Mouse (Mus musculus): ENCODE data around the gene Ifit1.

GRCm38 (mm10) chr19:34698432-34698831 lies 57.8 kb downstream of the Ifit1 start:
- TF ChIP-seq CTCF (conservative IDR thresholded peaks at IDR 0.05; ENCODE audit: low read length) (no peak), POU5F1 (IDR thresholded peaks at IDR 0.05; ENCODE audit: borderline replicate concordance, low read length) (no peak), NANOG (IDR thresholded peaks at IDR 0.05; ENCODE audit: borderline replicate concordance, low read length) (no peak)

Data from E14TG2a.4 (cell line).